In the genomic region with DNA sequence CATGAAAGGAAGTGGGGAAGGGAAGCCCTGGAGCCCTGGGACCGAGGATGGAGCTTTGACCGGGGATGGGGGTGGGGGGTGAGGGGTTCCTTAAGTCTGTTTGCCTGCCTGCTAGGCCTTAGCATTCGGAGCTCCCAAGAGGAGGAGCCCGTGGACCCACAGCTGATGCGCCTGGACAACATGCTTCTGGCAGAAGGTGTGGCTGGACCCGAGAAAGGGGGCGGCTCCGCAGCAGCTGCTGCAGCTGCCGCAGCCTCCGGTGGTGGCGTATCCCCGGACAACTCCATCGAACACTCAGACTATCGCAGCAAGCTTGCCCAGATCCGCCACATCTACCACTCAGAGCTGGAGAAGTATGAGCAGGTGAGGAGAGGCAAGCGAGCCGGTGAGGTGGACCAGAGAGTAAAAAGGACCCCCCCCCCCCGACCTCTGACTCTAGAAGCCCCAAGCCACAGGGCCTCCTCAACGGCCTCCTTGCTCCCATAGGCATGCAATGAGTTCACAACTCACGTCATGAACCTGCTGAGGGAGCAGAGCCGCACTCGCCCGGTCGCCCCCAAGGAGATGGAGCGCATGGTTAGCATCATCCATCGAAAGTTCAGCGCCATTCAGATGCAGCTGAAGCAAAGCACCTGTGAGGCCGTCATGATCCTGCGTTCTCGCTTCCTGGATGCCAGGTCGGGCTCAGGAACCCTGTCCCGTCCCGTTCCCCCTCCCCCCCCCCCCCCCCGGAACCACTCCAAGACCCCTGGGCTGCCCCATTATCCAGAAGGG, we compare ENCODE assay signal across 8 mouse cellular contexts. TPM values are rescaled to one million over a fixed set of nuclear protein-coding genes. Genes with fewer than 3 reads are reported as not detected.
DNase-seq lines count a peak whose midpoint lies in the region; ATAC-seq and TF ChIP-seq lines count a peak whose summit lies in the region.

No protein-coding gene starts in this region.

- H3K9me3 ChIP-seq in lung, embryonic 14.5 days (ENCODE audit: low read depth, low read length) = no peaks in the 10 kb centered on the region
- no peaks in the 10 kb centered on the region for H3K9me3 ChIP-seq in midbrain, embryonic 15.5 days

- WGBS in lung, embryonic 14.5 days = 37% methylated on average over 31 of the region's 34 CpGs
- 43% methylated on average over 33 of the region's 34 CpGs for WGBS in midbrain, embryonic 15.5 days

- H3K27ac ChIP-seq in lung, embryonic 14.5 days (ENCODE audit: low read depth) = no peak overlapping the region
- no peak overlapping the region for H3K27ac ChIP-seq in embryonic fibroblast, embryonic 13.5 days (ENCODE audit: insufficient read depth, low read length)
- peak overlapping the region; percentile 98 for H3K27ac ChIP-seq in midbrain, embryonic 15.5 days

- peak; percentile 17; the same call in 1 of the 2 replicates for TF ChIP-seq CTCF in lung, embryonic 14.5 days (IDR thresholded peaks at IDR 0.05; ENCODE audit: low read depth)
- TF ChIP-seq CTCF in embryonic fibroblast, embryonic 13.5 days (IDR thresholded peaks at IDR 0.05; ENCODE audit: borderline replicate concordance, insufficient read depth, low read length) = 0 out of 2 replicates have a peak, but pooled peaks have one; percentile 2

- intact Hi-C loops in left cerebral cortex, postnatal 36 days (cut with DNase I) = loop anchor here (1.0 to 10.0 kb wide), 4 partner anchors 9 to 643 kb away; partner anchors contain the start of genes Col11a2, Nfkbil1, Rnf5 and Rxrb

- H3K9ac ChIP-seq in lung, embryonic 14.5 days = peak overlapping the region; percentile 95
- peak overlapping the region; percentile 92 for H3K9ac ChIP-seq in midbrain, embryonic 15.5 days

- H3K4me2 ChIP-seq in lung, embryonic 14.5 days = peak overlapping the region; percentile 97
- H3K4me2 ChIP-seq in midbrain, embryonic 15.5 days = peak overlapping the region; percentile 90

- H3K36me3 ChIP-seq in lung, embryonic 14.5 days (ENCODE audit: insufficient read depth) = peaks cover 30% of the 10 kb centered on the region
- peaks cover 5% of the 10 kb centered on the region; the same call in 1 of the 2 replicates for H3K36me3 ChIP-seq in midbrain, embryonic 15.5 days (replicated peaks)

- no peaks in the 10 kb centered on the region for H3K27me3 ChIP-seq in lung, embryonic 14.5 days (ENCODE audit: insufficient read depth, low read length)
- H3K27me3 ChIP-seq in midbrain, embryonic 15.5 days (replicated peaks) = no peaks in the 10 kb centered on the region

- DNase-seq in lung, embryonic 14.5 days = peak; percentile 68
- DNase-seq in lung, postnatal 25 days (ENCODE audit: low spot score) = no peak
- DNase-seq in kidney, postnatal 10 days = peak; percentile 65
- DNase-seq in left cerebral cortex, postnatal 36 days (ENCODE audit: low spot score in 2 of 2) = no peak
- DNase-seq in adrenal gland, postnatal 25 days = no peak
- no peak for DNase-seq in spleen, postnatal 36 days (ENCODE audit: low spot score in 2 of 2)

- TF ChIP-seq POLR2A in embryonic fibroblast, embryonic 13.5 days (IDR thresholded peaks at IDR 0.05; ENCODE audit: low read depth, low read length) = no peak

- H3K4me1 ChIP-seq in lung, embryonic 14.5 days (ENCODE audit: insufficient read depth) = peaks cover 48% of the 10 kb centered on the region
- peaks cover 3% of the 10 kb centered on the region; the same call in 1 of the 2 replicates for H3K4me1 ChIP-seq in embryonic fibroblast, embryonic 13.5 days (ENCODE audit: control insufficient read depth, insufficient read depth, low read length)
- peaks cover 47% of the 10 kb centered on the region for H3K4me1 ChIP-seq in midbrain, embryonic 15.5 days

- ATAC-seq in lung, embryonic 14.5 days (ENCODE audit: insufficient read depth) = no peak
- no peak for ATAC-seq in midbrain, embryonic 15.5 days (replicated peaks)

- H3K4me3 ChIP-seq in lung, embryonic 14.5 days (ENCODE audit: low read depth, low read length) = peak overlapping the region; percentile 87
- H3K4me3 ChIP-seq in embryonic fibroblast, embryonic 13.5 days (ENCODE audit: insufficient read depth, low read length) = peak overlapping the region; percentile 69
- peak overlapping the region; percentile 80 for H3K4me3 ChIP-seq in midbrain, embryonic 15.5 days

RNA-seq across cellular contexts. Expression of gene Pbx2, which starts 2.9 kb away (rescaled TPM):
- 10.1 and 10.4 TPM in 2 replicates for polyA plus RNA-seq in lung, embryonic 14.5 days (2014; fragmentation: Nextera tagmentation; extraction: Ambion mirVana)
- 38.2 and 43.9 TPM in 2 replicates for polyA plus RNA-seq in embryonic fibroblast, embryonic 13.5 days (2011; ENCODE audit: insufficient read length, low read depth, missing spikeins)
- polyA plus RNA-seq in midbrain, embryonic 15.5 days (2015; fragmentation: Nextera tagmentation; extraction: Ambion mirVana) = 10.2 and 10.7 TPM in 2 replicates
- 10 to 100 TPM; 53.2 to 58.4 TPM for total RNA-seq in left cerebral cortex, postnatal 36 days (2021)
- total RNA-seq in adrenal gland, postnatal 25 days (2021) = 36.4 and 51.6 TPM in 2 replicates

RNA-seq across cellular contexts. Expression of gene Ager, which starts 3.7 kb away (rescaled TPM):
- polyA plus RNA-seq in lung, embryonic 14.5 days (2014; fragmentation: Nextera tagmentation; extraction: Ambion mirVana) = 64.7 and 74.6 TPM in 2 replicates
- 0.70 and 0.83 TPM in 2 replicates for polyA plus RNA-seq in embryonic fibroblast, embryonic 13.5 days (2011; ENCODE audit: insufficient read length, low read depth, missing spikeins)
- 1.7 and 1.8 TPM in 2 replicates for polyA plus RNA-seq in midbrain, embryonic 15.5 days (2015; fragmentation: Nextera tagmentation; extraction: Ambion mirVana)
- under 1 TPM; 0.30 to 0.75 TPM for total RNA-seq in left cerebral cortex, postnatal 36 days (2021)
- 0.57 and 1.5 TPM in 2 replicates for total RNA-seq in adrenal gland, postnatal 25 days (2021)

RNA-seq across cellular contexts. Expression of gene Gpsm3, which starts 4.3 kb away (rescaled TPM):
- 13.6 and 14.5 TPM in 2 replicates for polyA plus RNA-seq in lung, embryonic 14.5 days (2014; fragmentation: Nextera tagmentation; extraction: Ambion mirVana)
- 0.99 and 1.0 TPM in 2 replicates for polyA plus RNA-seq in embryonic fibroblast, embryonic 13.5 days (2011; ENCODE audit: insufficient read length, low read depth, missing spikeins)
- 3.8 and 5.1 TPM in 2 replicates for polyA plus RNA-seq in midbrain, embryonic 15.5 days (2015; fragmentation: Nextera tagmentation; extraction: Ambion mirVana)
- total RNA-seq in left cerebral cortex, postnatal 36 days (2021) = 1 to 10 TPM; 2.6 to 2.9 TPM
- 4.6 and 4.9 TPM in 2 replicates for total RNA-seq in adrenal gland, postnatal 25 days (2021)

RNA-seq across cellular contexts. Expression of gene Rnf5, which starts 9.6 kb away (rescaled TPM):
- polyA plus RNA-seq in lung, embryonic 14.5 days (2014; fragmentation: Nextera tagmentation; extraction: Ambion mirVana) = 78.7 and 84.9 TPM in 2 replicates
- polyA plus RNA-seq in embryonic fibroblast, embryonic 13.5 days (2011; ENCODE audit: insufficient read length, low read depth, missing spikeins) = 34.1 and 41.0 TPM in 2 replicates
- 306 and 313 TPM in 2 replicates for polyA plus RNA-seq in midbrain, embryonic 15.5 days (2015; fragmentation: Nextera tagmentation; extraction: Ambion mirVana)
- total RNA-seq in left cerebral cortex, postnatal 36 days (2021) = 10 to 100 TPM; 66.9 to 72.0 TPM
- total RNA-seq in adrenal gland, postnatal 25 days (2021) = 79.3 and 91.3 TPM in 2 replicates

RNA-seq across cellular contexts. Expression of gene Agpat1, which starts 10.1 kb away (rescaled TPM):
- 52.5 and 54.1 TPM in 2 replicates for polyA plus RNA-seq in lung, embryonic 14.5 days (2014; fragmentation: Nextera tagmentation; extraction: Ambion mirVana)
- 97.5 and 109 TPM in 2 replicates for polyA plus RNA-seq in embryonic fibroblast, embryonic 13.5 days (2011; ENCODE audit: insufficient read length, low read depth, missing spikeins)
- 128 and 130 TPM in 2 replicates for polyA plus RNA-seq in midbrain, embryonic 15.5 days (2015; fragmentation: Nextera tagmentation; extraction: Ambion mirVana)
- total RNA-seq in left cerebral cortex, postnatal 36 days (2021) = 100 to 1,000 TPM; 161 to 177 TPM
- total RNA-seq in adrenal gland, postnatal 25 days (2021) = 105 and 122 TPM in 2 replicates

Comparison
In these comparisons a context has a peak if more than half of its experiments do, and no peak if none do; other contexts are left out.
1. DNase-seq: peak in lung, embryonic 14.5 days (single experiment) and kidney, postnatal 10 days (single experiment); none in lung, postnatal 25 days (single experiment), left cerebral cortex, postnatal 36 days (0 of 2), adrenal gland, postnatal 25 days (single experiment) and spleen, postnatal 36 days (0 of 2).
2. RNA of gene Ager, which starts 3.7 kb away (polyA plus RNA-seq): 64.7 to 74.6 TPM in lung, embryonic 14.5 days; 1.7 to 1.8 TPM in midbrain, embryonic 15.5 days and 0.70 to 0.83 TPM in embryonic fibroblast, embryonic 13.5 days; every median in the first group is over 10 times any median in the second.
3. Peak in every context shown above with its lines, with median percentiles within 50 percentile points of each other: H3K4me3 ChIP-seq.